Mouse (Mus musculus) 3T3-L1 (cell line): ENCODE results near the gene Phf13.

ENCODE experiments used
- DNase-seq: peaks from one replicate; pipeline ENCODE4 v3.0.0-alpha.2; 2015; ENCODE audit warnings: low read depth, low spot score

Gene Phf13

GRCm38 (mm10) chr4:152013036-152013813 is 17.2 kb upstream of the Phf13 start:
- no peak for DNase-seq

GRCm38 (mm10) chr4:152012109-152012508 is 16.1 kb upstream of the Phf13 start:
- no peak for DNase-seq

GRCm38 (mm10) chr4:152011171-152011760 is 15.2 kb upstream of the Phf13 start:
- no peak for DNase-seq

GRCm38 (mm10) chr4:152010707-152011134 is 14.7 kb upstream of the Phf13 start:
- DNase-seq: no peak

- DNase-seq: peak; percentile 91
These were observed 14.1 kb upstream of the Phf13 start for GRCm38 (mm10) chr4:152010091-152010706.

- DNase-seq: peak; percentile 54
These were observed 13.3 kb upstream of the Phf13 start for GRCm38 (mm10) chr4:152009076-152010051.

GRCm38 (mm10) chr4:152008622-152009075 is 12.6 kb upstream of the Phf13 start, which contains the start of gene Klhl21:
Gene Klhl21, plus strand, starts transcription at chr4:152008803.
- DNase-seq: peak; percentile 93

- DNase-seq: no peak
These were observed 12.1 kb upstream of the Phf13 start for GRCm38 (mm10) chr4:152008148-152008500.

GRCm38 (mm10) chr4:152007481-152008147 is 11.6 kb upstream of the Phf13 start:
- DNase-seq: peak; percentile 76

GRCm38 (mm10) chr4:152006812-152007211 is 10.8 kb upstream of the Phf13 start:
- DNase-seq: no peak

- DNase-seq: peak; percentile 42
These were observed 10.1 kb upstream of the Phf13 start for GRCm38 (mm10) chr4:152006137-152006536.

GRCm38 (mm10) chr4:152002063-152002462 is 6.0 kb upstream of the Phf13 start:
- no peak for DNase-seq

- DNase-seq: no peak
These were observed 5.3 kb upstream of the Phf13 start for GRCm38 (mm10) chr4:152001335-152001734.

- DNase-seq: no peak
These were observed 4.8 kb upstream of the Phf13 start for GRCm38 (mm10) chr4:152000906-152001305.

GRCm38 (mm10) chr4:151999481-151999880 is 3.4 kb upstream of the Phf13 start:
- DNase-seq: no peak

GRCm38 (mm10) chr4:151997701-151998100 is 1.6 kb upstream of the Phf13 start:
- no peak for DNase-seq

- DNase-seq: no peak
These were observed 829 bp upstream of the Phf13 start for GRCm38 (mm10) chr4:151996951-151997222.

- DNase-seq: no peak
These were observed 486 bp downstream of the Phf13 start for GRCm38 (mm10) chr4:151995371-151996172.

- peak; percentile 29 for DNase-seq
These were observed 1.6 kb downstream of the Phf13 start for GRCm38 (mm10) chr4:151994228-151995171.
